In the genomic region with DNA sequence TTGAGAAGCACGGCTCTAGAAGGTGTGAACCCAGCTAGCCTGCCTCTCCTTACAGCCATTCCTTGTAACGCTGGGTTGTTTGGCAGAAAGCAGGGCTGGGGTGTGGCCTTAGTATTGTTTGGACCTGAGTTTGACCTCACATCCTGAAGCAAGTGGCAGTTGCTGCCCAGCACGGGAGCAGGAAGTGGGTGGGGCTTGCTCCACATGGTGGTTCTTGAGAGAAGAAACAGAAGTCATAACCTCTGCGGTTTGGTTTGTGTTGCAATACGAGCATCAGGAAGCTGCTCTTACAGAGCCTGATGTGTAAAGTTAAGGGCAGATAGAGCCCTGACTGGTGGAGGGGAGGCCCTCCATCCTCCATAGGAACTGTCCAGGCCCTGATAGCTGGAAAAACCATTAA, we compare ENCODE assay signal across 9 mouse cellular contexts. TPM values are rescaled to one million over a fixed set of nuclear protein-coding genes. Genes with fewer than 3 reads are reported as not detected.
DNase-seq lines count a peak whose midpoint lies in the region; ATAC-seq and TF ChIP-seq lines count a peak whose summit lies in the region.
"Had no signal": no experiment of that assay in that cellular context is flagged by ENCODE, and none has a peak within 500 bp of the region (broad histone marks: within the 10 kb centered on the region; RNA-seq: fewer than 3 reads in every experiment).

No protein-coding gene starts in this region.

- peak; percentile 45 for DNase-seq in layer of hippocampus, adult 11-12 months (ENCODE audit: low spot score)
- DNase-seq in layer of hippocampus, adult 9-10 months (ENCODE audit: low spot score), result no peak
- DNase-seq in kidney, postnatal 36 days, result peak; percentile 90 to 93
- peak; percentile 55 for DNase-seq in mesoderm, embryonic 11.5 days (ENCODE audit: low read depth, low spot score)
- DNase-seq in urinary bladder, postnatal 36 days (ENCODE audit: low spot score in 2 of 2), result peak; percentile 71 to 85
- no peak for DNase-seq in hindbrain, embryonic 11.5 days (ENCODE audit: low spot score)

- no peak overlapping the region for H3K4me2 ChIP-seq in heart, embryonic 11.5 days
- H3K4me2 ChIP-seq in hindbrain, embryonic 11.5 days (replicated peaks; ENCODE audit: low read depth, low read length), result no peak overlapping the region
- H3K4me2 ChIP-seq: neural tube, embryonic 12.5 days had no signal

- TF ChIP-seq POLR2A in bone marrow, adult 2 months (IDR thresholded peaks at IDR 0.05; ENCODE audit: borderline replicate concordance, control insufficient read depth, low read depth, low read length), result peak; percentile 24; the same call in 1 of the 2 replicates

- no peaks in the 10 kb centered on the region for H3K36me3 ChIP-seq in heart, embryonic 11.5 days (ENCODE audit: control insufficient read depth, insufficient read depth, low read length)
- no peaks in the 10 kb centered on the region for H3K36me3 ChIP-seq in hindbrain, embryonic 11.5 days (ENCODE audit: control insufficient read depth, insufficient read depth, low read length)
- H3K36me3 ChIP-seq: neural tube, embryonic 12.5 days had no signal

- no peak overlapping the region for H3K9ac ChIP-seq in heart, embryonic 11.5 days (ENCODE audit: low read depth, low read length)
- H3K9ac ChIP-seq in hindbrain, embryonic 11.5 days (ENCODE audit: low read depth, low read length), result no peak overlapping the region
- H3K9ac ChIP-seq: neural tube, embryonic 12.5 days had no signal

- peaks cover 5% of the 10 kb centered on the region; the same call in 1 of the 2 replicates for H3K27me3 ChIP-seq in heart, embryonic 11.5 days (ENCODE audit: control insufficient read depth, insufficient read depth, low read length)
- H3K27me3 ChIP-seq in hindbrain, embryonic 11.5 days (ENCODE audit: control insufficient read depth, insufficient read depth, low read length), result no peaks in the 10 kb centered on the region
- H3K27me3 ChIP-seq: neural tube, embryonic 12.5 days had no signal

- H3K4me3 ChIP-seq in bone marrow, adult 2 months (replicated peaks; ENCODE audit: control insufficient read depth, low read depth, low read length), result no peak overlapping the region
- H3K4me3 ChIP-seq in heart, embryonic 11.5 days (ENCODE audit: low read depth, low read length), result no peak overlapping the region
- no peak overlapping the region for H3K4me3 ChIP-seq in hindbrain, embryonic 11.5 days (ENCODE audit: low read depth, low read length)
- H3K4me3 ChIP-seq: neural tube, embryonic 12.5 days had no signal

- H3K27ac ChIP-seq in bone marrow, adult 2 months (ENCODE audit: control insufficient read depth, insufficient read depth, low read depth, low read length, poor library complexity), result peak overlapping the region; percentile 90
- no peak overlapping the region for H3K27ac ChIP-seq in heart, embryonic 11.5 days (ENCODE audit: low read depth, low read length)
- H3K27ac ChIP-seq in hindbrain, embryonic 11.5 days (ENCODE audit: low read depth, low read length), result no peak overlapping the region
- H3K27ac ChIP-seq: neural tube, embryonic 12.5 days had no signal

- no peak for TF ChIP-seq CTCF in bone marrow, adult 2 months (IDR thresholded peaks at IDR 0.05; ENCODE audit: control insufficient read depth, insufficient read depth, low read length)

- H3K9me3 ChIP-seq in heart, embryonic 11.5 days (replicated peaks; ENCODE audit: control insufficient read depth, low read length), result no peaks in the 10 kb centered on the region
- no peaks in the 10 kb centered on the region for H3K9me3 ChIP-seq in hindbrain, embryonic 11.5 days (ENCODE audit: control insufficient read depth, low read length)
- H3K9me3 ChIP-seq: neural tube, embryonic 12.5 days had no signal

- H3K4me1 ChIP-seq in bone marrow, adult 2 months (ENCODE audit: control insufficient read depth, insufficient read depth, low read length), result peaks cover 13% of the 10 kb centered on the region
- H3K4me1 ChIP-seq in heart, embryonic 11.5 days (ENCODE audit: control insufficient read depth, insufficient read depth, low read length), result peaks cover 4% of the 10 kb centered on the region; the same call in 1 of the 2 replicates
- H3K4me1 ChIP-seq in hindbrain, embryonic 11.5 days (replicated peaks; ENCODE audit: control insufficient read depth, insufficient read depth, low read length), result no peaks in the 10 kb centered on the region
- H3K4me1 ChIP-seq: neural tube, embryonic 12.5 days had no signal

- 0% methylated on average over 5 of the region's 5 CpGs for WGBS in bone marrow, adult 2 months
- 12% methylated on average over 5 of the region's 5 CpGs for WGBS in heart, embryonic 11.5 days (ENCODE audit: insufficient replicate concordance)
- 27% methylated on average over 5 of the region's 5 CpGs for WGBS in hindbrain, embryonic 11.5 days

- peak; percentile 67; the same call in 1 of the 2 replicates for ATAC-seq in heart, embryonic 11.5 days (replicated peaks; ENCODE audit: insufficient number of reproducible peaks, low FRiP score, low TSS enrichment)
- no peak for ATAC-seq in hindbrain, embryonic 11.5 days (ENCODE audit: low FRiP score)

RNA-seq across cellular contexts. Expression of a gene that starts 17.8 kb away (rescaled TPM):
- 160 and 176 TPM in 2 replicates for polyA plus RNA-seq in bone marrow, adult 2 months (2011; ENCODE audit: insufficient read depth, insufficient read length, low replicate concordance, missing spikeins)
- polyA plus RNA-seq in heart, embryonic 11.5 days (2014; fragmentation: Nextera tagmentation; extraction: Ambion mirVana), result 105 and 112 TPM in 2 replicates
- 151 and 166 TPM in 2 replicates for polyA plus RNA-seq in hindbrain, embryonic 11.5 days (2014; fragmentation: Nextera tagmentation; extraction: Ambion mirVana)

Comparison
In these comparisons a context has a peak if more than half of its experiments do, and no peak if none do; other contexts are left out.
1. DNase-seq: peak in layer of hippocampus, adult 11-12 months (single experiment), kidney, postnatal 36 days (2 of 2), mesoderm, embryonic 11.5 days (single experiment) and urinary bladder, postnatal 36 days (2 of 2); none in layer of hippocampus, adult 9-10 months (single experiment) and hindbrain, embryonic 11.5 days (single experiment).